Mouse (Mus musculus): ENCODE data around the gene Srd5a2.
"Not testable (repeated sequence)": the region's sequence is repeated elsewhere in the genome, so short reads cannot be mapped to it uniquely, and the experiment has no call there.

DNA sequence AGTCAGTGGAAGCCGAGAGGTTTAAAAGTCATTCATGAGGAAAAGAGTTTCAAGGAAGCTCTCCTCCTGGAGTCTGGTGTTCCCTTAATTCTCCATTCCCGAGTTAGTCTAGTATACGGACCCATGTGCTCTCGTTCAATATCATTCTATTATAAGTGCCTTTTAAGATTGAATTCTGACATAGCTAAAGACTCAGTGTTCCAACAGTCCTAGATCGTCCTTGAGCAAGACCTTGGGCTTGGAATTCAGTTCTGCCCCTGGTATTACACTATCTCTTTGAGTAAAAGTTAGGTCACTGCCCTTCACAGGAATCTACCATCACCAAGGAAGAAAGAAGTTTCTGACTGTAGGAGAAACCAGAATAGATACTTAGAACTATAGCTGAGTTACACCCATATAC, 15.0 kb upstream of the Srd5a2 start:
- not testable (repeated sequence) for TF ChIP-seq CTCF (IDR thresholded peaks at IDR 0.05; ENCODE audit: borderline replicate concordance, insufficient read depth, low read depth, low read length); POLR2A (IDR thresholded peaks at IDR 0.05; ENCODE audit: borderline replicate concordance, insufficient read depth, low read length)
